Mouse (Mus musculus) embryonic facial prominence, embryonic 14.5 days (tissue): ENCODE data around the gene Zfp575. TPM values are rescaled to one million over a fixed set of nuclear protein-coding genes. Genes with fewer than 3 reads are reported as not detected.

Experiments used
- ATAC-seq: fragments of 200-750 bp; cut with Nextera tagmentation; 2 replicates; pipeline ENCODE4 v1.8.0; 2017; ENCODE audit warnings: low read depth, moderate number of reproducible peaks, moderate TSS enrichment
- DNase-seq: peaks from one replicate; pipeline ENCODE4 v3.0.0-alpha.2; 2015; ENCODE audit warnings: low spot score
- H3K27ac ChIP-seq: fragments of 300-500 bp; sonication (generic); replicated peaks from 2 replicates; pipeline ENCODE4 v1.5.1; 2014; ENCODE audit warnings: low read depth, mild to moderate bottlenecking, low read length, moderate library complexity
- H3K27me3 ChIP-seq: fragments of 300-500 bp; sonication (generic); replicated peaks from 2 replicates; pipeline ENCODE4 v1.6.1; 2014; ENCODE audit warnings: low read length; ENCODE audit not compliant: control insufficient read depth, insufficient read depth
- H3K36me3 ChIP-seq: fragments of 300-500 bp; sonication (generic); 2 replicates; pipeline ENCODE4 v1.6.1; 2014; ENCODE audit warnings: low read length, mixed read lengths; ENCODE audit not compliant: control insufficient read depth, insufficient read depth
- H3K4me1 ChIP-seq: fragments of 300-500 bp; sonication (generic); 2 replicates; pipeline ENCODE4 v1.6.1; 2014; ENCODE audit warnings: antibody characterized with exemption, low read length; ENCODE audit not compliant: control insufficient read depth, insufficient read depth
- H3K4me2 ChIP-seq: fragments of 300-500 bp; sonication (generic); 2 replicates; pipeline ENCODE4 v1.6.1; 2014; ENCODE audit warnings: low read depth, mild to moderate bottlenecking, low read length, moderate library complexity, mixed read lengths
- H3K4me3 ChIP-seq: fragments of 300-500 bp; sonication (generic); 2 replicates; pipeline ENCODE4 v1.5.1; 2014; ENCODE audit warnings: low read depth, mild to moderate bottlenecking, low read length
- H3K9ac ChIP-seq: fragments of 300-500 bp; sonication (generic); 2 replicates; pipeline ENCODE4 v1.6.1; 2014; ENCODE audit warnings: low read depth, mild to moderate bottlenecking, low read length, moderate library complexity, mixed read lengths
- H3K9me3 ChIP-seq: fragments of 300-500 bp; sonication (generic); 2 replicates; pipeline ENCODE4 v1.6.1; 2016; ENCODE audit warnings: low read length; ENCODE audit not compliant: control insufficient read depth
- WGBS: fragments of 180-500 bp; shearing (Covaris S2); extraction: QIAGEN DNeasy Blood & Tissue Kit; methylation state at CpG from one replicate; pipeline ENCODE4 v1.1.7; 2014; 5-methylcytosine and 5-hydroxymethylcytosine counted together
- polyA plus RNA-seq: library from polyadenylated mRNA; unstranded; fragments of >200 nt; fragmentation: Nextera tagmentation; extraction: Ambion mirVana; gene quantifications from 2 replicates; pipeline ENCODE4 v1.2.1, GENCODE M21; 2014

The Zfp575 gene
- polyA plus RNA-seq, 1 experiment from 2014 or later = 4.3 TPM

DNA sequence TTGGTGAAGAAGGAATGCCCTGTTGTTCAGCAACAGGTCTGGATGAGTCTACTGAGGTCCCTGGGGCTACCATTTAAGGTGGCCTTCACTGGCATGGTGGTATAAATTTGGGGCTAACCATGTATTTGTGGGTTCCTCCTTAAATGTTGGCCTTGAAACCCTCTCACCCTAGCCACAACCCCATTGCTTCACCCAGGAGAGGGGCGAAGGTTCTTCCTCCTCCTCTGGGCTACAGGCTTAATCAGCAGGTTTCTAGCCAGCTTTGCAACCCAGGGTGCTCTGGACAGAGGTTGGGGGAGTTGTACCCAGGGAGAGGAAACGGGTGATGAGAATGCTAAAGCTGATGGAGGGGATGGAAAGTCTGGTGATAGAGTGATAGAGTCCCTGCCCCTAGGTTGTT, 8.0 kb upstream of the Zfp575 start:
- Histone ChIP-seq H3K4me3 (no peak overlapping the region), H3K27me3 (no peaks in the 10 kb centered on the region), H3K36me3 (no peaks in the 10 kb centered on the region), H3K4me1 (peaks cover 4% of the 10 kb centered on the region; the same call in 1 of the 2 replicates), H3K9ac (no peak overlapping the region), H3K9me3 (no peaks in the 10 kb centered on the region), H3K4me2 (no peak overlapping the region), H3K27ac (no peak overlapping the region)
- ATAC-seq (no peak), DNase-seq (no peak)
- WGBS = 84% methylated on average over 2 of the region's 2 CpGs

- H3K4me3 ChIP-seq = peak overlapping the region; percentile 75
- peaks cover 4% of the 10 kb centered on the region; the same call in 1 of the 2 replicates for H3K4me1 ChIP-seq
- H3K27ac ChIP-seq = no peak overlapping the region
- no peaks in the 10 kb centered on the region for H3K36me3 ChIP-seq
- DNase-seq (no peak), ATAC-seq (peak; percentile 2; the same call in 1 of the 2 replicates)
- H3K9me3 ChIP-seq = no peaks in the 10 kb centered on the region
- 4% methylated on average over 13 of the region's 13 CpGs for WGBS
- H3K27me3 ChIP-seq = no peaks in the 10 kb centered on the region
- peak overlapping the region; percentile 78 for H3K9ac ChIP-seq
- peak overlapping the region; percentile 82 for H3K4me2 ChIP-seq
These were observed 6.9 kb upstream of the Zfp575 start for GRCm38 (mm10) chr7:24594309-24594803.

GRCm38 (mm10) chr7:24593621-24594308, 6.3 kb upstream of the Zfp575 start:
- H3K4me3 ChIP-seq = peak overlapping the region; percentile 75

GRCm38 (mm10) chr7:24592781-24593180, 5.3 kb upstream of the Zfp575 start:
- no peak overlapping the region for H3K9ac ChIP-seq
- H3K27ac ChIP-seq = no peak overlapping the region
- H3K36me3 ChIP-seq = no peaks in the 10 kb centered on the region
- peaks cover 4% of the 10 kb centered on the region; the same call in 1 of the 2 replicates for H3K4me1 ChIP-seq
- H3K9me3 ChIP-seq = no peaks in the 10 kb centered on the region
- no peak overlapping the region for H3K4me3 ChIP-seq
- H3K4me2 ChIP-seq = no peak overlapping the region
- no peak for DNase-seq
- ATAC-seq = no peak
- no peaks in the 10 kb centered on the region for H3K27me3 ChIP-seq
- WGBS = 73% methylated on average over 6 of the region's 6 CpGs

More at GRCm38 (mm10) chr7:24593621-24594308, 6.3 kb upstream of the Zfp575 start:
- Histone ChIP-seq H3K27me3 (no peaks in the 10 kb centered on the region), H3K27ac (no peak overlapping the region), H3K4me2 (peak overlapping the region; percentile 82), H3K9me3 (no peaks in the 10 kb centered on the region), H3K9ac (peak overlapping the region; percentile 78), H3K4me1 (peaks cover 4% of the 10 kb centered on the region; the same call in 1 of the 2 replicates), H3K36me3 (no peaks in the 10 kb centered on the region)
- DNase-seq (peak; percentile 78), ATAC-seq (peak; percentile 96)
- whole genome bisulfite sequencing = 1% methylated on average over 38 of the region's 39 CpGs

- no peaks in the 10 kb centered on the region for H3K36me3 ChIP-seq
- H3K27me3 ChIP-seq = no peaks in the 10 kb centered on the region
- no peak overlapping the region for H3K9ac ChIP-seq
- H3K27ac ChIP-seq = no peak overlapping the region
- DNase-seq (no peak), ATAC-seq (no peak)
- H3K4me2 ChIP-seq = no peak overlapping the region
- H3K4me3 ChIP-seq = no peak overlapping the region
- peaks cover 4% of the 10 kb centered on the region; the same call in 1 of the 2 replicates for H3K4me1 ChIP-seq
- 57% methylated on average over 4 of the region's 4 CpGs for WGBS
- no peaks in the 10 kb centered on the region for H3K9me3 ChIP-seq
These were observed 4.7 kb upstream of the Zfp575 start for GRCm38 (mm10) chr7:24592163-24592562.

GRCm38 (mm10) chr7:24591735-24592134, 4.3 kb upstream of the Zfp575 start:
- no peaks in the 10 kb centered on the region for H3K36me3 ChIP-seq
- H3K9ac ChIP-seq = no peak overlapping the region
- 69% methylated on average over 5 of the region's 5 CpGs for WGBS
- DNase-seq = no peak
- H3K27ac ChIP-seq = no peak overlapping the region
- peaks cover 4% of the 10 kb centered on the region; the same call in 1 of the 2 replicates for H3K4me1 ChIP-seq
- H3K27me3 ChIP-seq = peaks cover 2% of the 10 kb centered on the region
- H3K9me3 ChIP-seq = no peaks in the 10 kb centered on the region
- H3K4me3 ChIP-seq = no peak overlapping the region
- H3K4me2 ChIP-seq = no peak overlapping the region
- ATAC-seq = no peak

- Histone ChIP-seq H3K4me3 (no peak overlapping the region), H3K27me3 (peaks cover 22% of the 10 kb centered on the region), H3K4me1 (no peaks in the 10 kb centered on the region; the same call in 1 of the 2 replicates), H3K9me3 (no peaks in the 10 kb centered on the region), H3K27ac (no peak overlapping the region), H3K9ac (no peak overlapping the region), H3K4me2 (no peak overlapping the region), H3K36me3 (no peaks in the 10 kb centered on the region)
- ATAC-seq (no peak), DNase-seq (no peak)
- 88% methylated on average over 13 of the region's 13 CpGs for WGBS
These were observed 895 bp upstream of the Zfp575 start for GRCm38 (mm10) chr7:24588336-24588735.

DNA sequence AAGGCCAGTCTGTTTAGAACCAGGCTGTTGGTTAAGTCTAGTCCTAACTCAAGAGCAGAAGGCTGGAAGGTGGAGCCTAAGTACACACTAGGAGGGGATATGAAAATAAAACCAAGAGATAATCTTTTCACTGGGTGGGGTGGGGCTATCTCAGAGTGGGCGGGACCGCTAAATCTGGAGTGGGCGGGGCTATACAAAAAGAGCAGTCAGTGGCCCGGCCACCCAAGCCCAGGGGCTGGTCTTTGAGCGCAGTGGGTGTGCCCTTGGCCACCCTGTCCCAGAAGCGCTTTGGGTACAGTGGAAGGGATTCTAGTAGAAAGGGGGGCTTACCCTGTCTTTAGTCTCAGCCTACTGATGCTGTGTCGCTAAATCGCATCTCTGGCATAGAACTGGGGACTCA, 613 bp downstream of the Zfp575 start:
- peak; percentile 47 for DNase-seq
- 10% methylated on average over 8 of the region's 8 CpGs for WGBS
- Histone ChIP-seq H3K4me2 (peak overlapping the region; percentile 63), H3K27ac (no peak overlapping the region), H3K27me3 (peaks cover 22% of the 10 kb centered on the region), H3K9ac (peak overlapping the region; percentile 65), H3K9me3 (no peaks in the 10 kb centered on the region), H3K36me3 (no peaks in the 10 kb centered on the region), H3K4me3 (peak overlapping the region; percentile 47), H3K4me1 (no peaks in the 10 kb centered on the region; the same call in 1 of the 2 replicates)
- peak; percentile 77; the same call in 1 of the 2 replicates for ATAC-seq
